Mouse (Mus musculus) layer of hippocampus, postnatal 36 days (tissue): ENCODE results near the gene Schip1. TPM values are rescaled to one million over a fixed set of nuclear protein-coding genes. Genes with fewer than 3 reads are reported as not detected.

Experiments used
- DNase-seq, 2 experiments: peaks; one replicate each; pipeline ENCODE4 v3.0.0; 2022
- total RNA-seq, 2 experiments: library from RNA; stranded (reverse); gene quantifications; 2 replicates each; pipeline ENCODE4 v1.2.3; 2021

Schip1 gene
- total RNA-seq, 2 experiments from 2014 or later, result 308 to 317 TPM

- DNase-seq, result no peak
Observed at GRCm38 (mm10) chr3:68562838-68563237, 498.2 kb downstream of the Schip1 start.

- DNase-seq, result peak in 1 of 2 experiments; percentile 55
Observed at GRCm38 (mm10) chr3:68563922-68564321, 499.3 kb downstream of the Schip1 start.

GRCm38 (mm10) chr3:68564978-68565674 is 500.5 kb downstream of the Schip1 start:
- DNase-seq, result no peak

- DNase-seq, result no peak
Observed at GRCm38 (mm10) chr3:68565675-68566055, 501.1 kb downstream of the Schip1 start.

- no peak for DNase-seq
Observed at GRCm38 (mm10) chr3:68567581-68567980, 503.0 kb downstream of the Schip1 start.

GRCm38 (mm10) chr3:68568149-68568548 is 503.5 kb downstream of the Schip1 start:
- DNase-seq, result no peak

- DNase-seq, result no peak
Observed at GRCm38 (mm10) chr3:68568716-68569115, 504.1 kb downstream of the Schip1 start.

- DNase-seq, result no peak
Observed at GRCm38 (mm10) chr3:68570319-68570718, 505.7 kb downstream of the Schip1 start.

GRCm38 (mm10) chr3:68572249-68573225 is 507.9 kb downstream of the Schip1 start:
- DNase-seq, result peak; percentile 89 to 91

- no peak for DNase-seq
Observed at GRCm38 (mm10) chr3:68573226-68573624, 508.6 kb downstream of the Schip1 start.

GRCm38 (mm10) chr3:68574097-68574496 is 509.5 kb downstream of the Schip1 start:
- DNase-seq, result no peak

- no peak for DNase-seq
Observed at GRCm38 (mm10) chr3:68574565-68574964, 510.0 kb downstream of the Schip1 start.

GRCm38 (mm10) chr3:68575636-68576340 is 511.2 kb downstream of the Schip1 start:
- DNase-seq, result no peak

- DNase-seq, result peak; percentile 84 to 86
Observed at GRCm38 (mm10) chr3:68576431-68576830, 511.8 kb downstream of the Schip1 start.

- no peak for DNase-seq
Observed at GRCm38 (mm10) chr3:68576948-68577347, 512.3 kb downstream of the Schip1 start.

GRCm38 (mm10) chr3:68581591-68581990 is 517.0 kb downstream of the Schip1 start:
- DNase-seq, result no peak

GRCm38 (mm10) chr3:68582103-68582740 is 517.6 kb downstream of the Schip1 start:
- DNase-seq, result no peak

- no peak for DNase-seq
Observed at GRCm38 (mm10) chr3:68583031-68583693, 518.6 kb downstream of the Schip1 start.

- no peak for DNase-seq
Observed at GRCm38 (mm10) chr3:68583771-68584511, 519.3 kb downstream of the Schip1 start.

- DNase-seq, result no peak
Observed at GRCm38 (mm10) chr3:68585213-68585612, 520.6 kb downstream of the Schip1 start.

- no peak for DNase-seq
Observed at GRCm38 (mm10) chr3:68586646-68587064, 522.1 kb downstream of the Schip1 start.
